Mouse (Mus musculus) adrenal gland, postnatal 14 days (tissue): ENCODE results near the gene Dok3. TPM values are rescaled to one million over a fixed set of nuclear protein-coding genes. Genes with fewer than 3 reads are reported as not detected.

Experiments
- DNase-seq: peaks from one replicate; pipeline ENCODE4 v3.0.0; 2021; ENCODE audit warnings: mixed read lengths
- total RNA-seq: library from RNA; stranded (reverse); gene quantifications from 2 replicates; pipeline ENCODE4 v1.2.3, GENCODE M21; 2021

Dok3 gene
- total RNA-seq, 1 experiment from 2014 or later = 3.4 TPM

- DNase-seq = no peak
These were observed 21.2 kb downstream of the Dok3 start for GRCm38 (mm10) chr13:55507877-55508276.

GRCm38 (mm10) chr13:55506697-55507096 is 22.4 kb downstream of the Dok3 start:
- DNase-seq = peak; percentile 63

- DNase-seq = no peak
These were observed 23.3 kb downstream of the Dok3 start for GRCm38 (mm10) chr13:55505810-55506209.

GRCm38 (mm10) chr13:55504390-55504789 is 24.7 kb downstream of the Dok3 start:
- no peak for DNase-seq

- DNase-seq = no peak
These were observed 26.7 kb downstream of the Dok3 start for GRCm38 (mm10) chr13:55502405-55502804.

- no peak for DNase-seq
These were observed 28.5 kb downstream of the Dok3 start for GRCm38 (mm10) chr13:55500575-55500974.

GRCm38 (mm10) chr13:55498906-55499305 is 30.2 kb downstream of the Dok3 start:
- DNase-seq = no peak

GRCm38 (mm10) chr13:55496661-55497060 is 32.4 kb downstream of the Dok3 start:
- DNase-seq = peak; percentile 50

- DNase-seq = no peak
These were observed 33.4 kb downstream of the Dok3 start for GRCm38 (mm10) chr13:55495702-55496101.

- peak; percentile 75 for DNase-seq
These were observed 34.0 kb downstream of the Dok3 start for GRCm38 (mm10) chr13:55494883-55495621.

- no peak for DNase-seq
These were observed 34.8 kb downstream of the Dok3 start for GRCm38 (mm10) chr13:55494257-55494656.

- DNase-seq = peak; percentile 69
These were observed 41.3 kb downstream of the Dok3 start, which contains the start of gene Dbn1 for GRCm38 (mm10) chr13:55487578-55488498. Gene Dbn1 (minus strand): TSS chr13:55488111.

GRCm38 (mm10) chr13:55486916-55487577 is 42.0 kb downstream of the Dok3 start:
- no peak for DNase-seq

- DNase-seq = no peak
These were observed 42.9 kb downstream of the Dok3 start for GRCm38 (mm10) chr13:55486029-55486794.

- no peak for DNase-seq
These were observed 44.5 kb downstream of the Dok3 start for GRCm38 (mm10) chr13:55484520-55485088.

GRCm38 (mm10) chr13:55483593-55483992 is 45.5 kb downstream of the Dok3 start:
- no peak for DNase-seq

GRCm38 (mm10) chr13:55483071-55483470 is 46.0 kb downstream of the Dok3 start:
- no peak for DNase-seq

GRCm38 (mm10) chr13:55482542-55482941 is 46.6 kb downstream of the Dok3 start:
- DNase-seq = peak; percentile 79

- DNase-seq = no peak
These were observed 49.2 kb downstream of the Dok3 start for GRCm38 (mm10) chr13:55479929-55480328.

GRCm38 (mm10) chr13:55479008-55479407 is 50.1 kb downstream of the Dok3 start:
- DNase-seq = peak; percentile 50

- peak; percentile 65 for DNase-seq
These were observed 51.1 kb downstream of the Dok3 start for GRCm38 (mm10) chr13:55478036-55478435.
